Mouse (Mus musculus) bone marrow macrophage, adult 2 months (primary cell): Measurements from ENCODE around the gene Gm20721.

Experiments
- CTCF ChIP-seq: IDR thresholded peaks from 2 replicates; pipeline ENCODE4 v1.5.1; 2012; ENCODE audit warnings: low read depth, mild to moderate bottlenecking, low read length, moderate library complexity
- POLR2A ChIP-seq: IDR thresholded peaks from 2 replicates; pipeline ENCODE4 v1.6.1; 2012; ENCODE audit warnings: mild to moderate bottlenecking, low read depth, low read length, borderline replicate concordance

GRCm38 (mm10) chr2:174325989-174326388 is 20.5 kb downstream of the Gm20721 start:
- TF ChIP-seq CTCF: no peak
- TF ChIP-seq POLR2A: no peak
